Mouse (Mus musculus): Measurements from ENCODE around the gene Inka1. TPM values are rescaled to one million over a fixed set of nuclear protein-coding genes. Genes with fewer than 3 reads are reported as not detected.

Inka1 gene
- total RNA-seq, 4 experiments from 2014 or later: 1.3 to 2.5 (median 2.0) TPM

DNA sequence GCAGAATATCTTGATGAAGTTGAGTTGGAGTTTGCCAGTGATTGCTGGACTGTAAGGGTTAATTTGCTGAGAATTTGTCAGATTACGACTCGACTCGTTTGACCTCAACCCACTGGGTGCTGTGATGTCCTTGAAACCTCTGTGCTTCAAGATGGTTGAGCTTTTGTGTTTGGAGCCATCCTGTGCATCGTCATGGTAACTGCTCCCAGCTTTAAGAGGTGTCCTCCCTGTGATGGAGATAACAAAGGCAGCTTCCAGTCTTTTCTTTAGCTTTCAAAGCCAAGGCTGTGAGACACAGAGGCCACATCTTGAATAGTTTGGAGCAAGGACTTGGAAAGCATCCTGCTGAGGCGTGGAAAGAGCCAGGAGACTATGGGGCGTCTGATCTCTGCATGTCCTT, 28.5 kb downstream of the Inka1 start:
- DNase-seq (ENCODE audit: low spot score in 2 of 2): no peak

DNA sequence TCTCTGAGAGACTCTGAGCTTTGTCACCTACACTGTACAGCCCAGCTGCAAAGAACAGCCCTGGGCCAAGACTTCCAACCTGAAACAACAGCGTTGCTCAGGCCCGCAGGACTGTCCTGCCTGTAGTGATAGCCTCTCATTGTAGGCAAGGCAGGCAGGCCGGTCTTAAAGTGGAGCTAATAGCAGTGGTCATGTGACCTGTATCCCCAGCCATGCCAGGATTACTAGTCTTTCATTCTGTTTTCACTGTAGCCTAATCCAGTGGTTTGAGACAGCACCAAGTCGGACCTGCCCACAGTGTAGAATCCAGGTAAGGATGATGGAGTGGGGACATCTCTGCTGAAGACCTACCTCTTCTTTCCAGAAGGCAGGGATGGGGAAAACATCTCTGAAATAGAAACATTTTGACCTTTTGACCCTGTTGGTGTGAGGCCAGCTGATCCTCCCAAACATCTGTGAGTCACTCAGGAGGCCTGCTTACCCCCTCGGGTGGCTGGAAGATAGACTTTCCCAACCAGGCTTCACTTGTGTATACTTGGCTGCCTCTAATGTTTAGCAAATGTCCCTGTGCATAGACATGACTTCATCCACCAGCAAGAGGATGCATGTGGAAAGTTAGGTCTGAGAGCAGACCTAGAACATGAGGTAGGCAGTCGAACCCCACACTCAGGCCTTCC, 29.9 kb downstream of the Inka1 start:
- DNase-seq (ENCODE audit: low spot score in 2 of 2): peak; percentile 30 to 34

DNA sequence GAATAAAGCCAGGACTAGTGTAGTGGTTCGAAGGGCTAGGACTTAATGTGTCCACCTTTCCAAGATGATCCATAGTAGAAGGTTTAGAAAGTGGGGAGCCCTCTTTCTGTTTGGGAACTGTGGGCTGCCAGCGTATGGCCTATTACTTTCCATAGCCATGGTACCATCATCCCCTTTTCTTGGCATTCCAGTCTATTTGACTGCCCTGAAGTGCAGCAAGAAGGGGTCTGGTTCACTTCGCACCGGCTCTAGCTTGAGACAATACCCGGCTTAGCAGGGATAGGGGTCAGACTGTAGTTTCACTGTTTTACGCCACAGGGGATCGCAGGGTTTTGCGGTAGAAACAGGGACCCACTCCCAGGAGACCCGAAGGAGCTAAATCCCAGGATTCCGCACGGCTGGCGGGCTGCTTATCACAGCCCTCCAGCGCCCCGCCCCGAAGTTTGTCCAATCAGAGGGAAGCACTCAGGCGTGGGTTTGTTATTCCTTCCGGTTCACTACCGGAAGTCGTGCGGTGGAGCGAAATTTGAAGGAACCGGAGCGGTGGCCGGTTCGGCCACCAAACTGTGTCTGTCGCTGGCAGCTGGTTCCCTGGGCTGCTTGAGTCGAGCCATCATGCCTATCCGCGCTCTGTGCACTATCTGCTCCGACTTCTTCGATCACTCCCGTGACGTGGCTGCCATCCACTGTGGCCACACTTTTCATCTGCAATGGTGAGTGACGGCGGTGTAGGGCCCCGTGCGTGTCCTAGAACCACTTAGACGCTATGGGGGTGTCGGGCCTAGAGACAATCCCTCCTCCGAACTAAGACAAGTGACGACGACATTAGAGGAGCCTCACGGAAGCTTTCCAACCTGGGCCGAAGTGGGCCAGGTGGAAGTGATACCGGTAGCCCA, 35.0 kb downstream of the Inka1 start:
- peak; percentile 86 to 89 for DNase-seq (ENCODE audit: low spot score in 2 of 2)

- DNase-seq (ENCODE audit: low spot score in 2 of 2): no peak
These were observed 35.8 kb downstream of the Inka1 start, which contains the start of gene Traip for GRCm38 (mm10) chr9:107949922-107950235. Gene Traip, plus strand, starts transcription at chr9:107950136.

- DNase-seq (ENCODE audit: low spot score in 2 of 2): no peak
These were observed 36.3 kb downstream of the Inka1 start for GRCm38 (mm10) chr9:107949184-107949921.

GRCm38 (mm10) chr9:107947241-107948194, 38.2 kb downstream of the Inka1 start:
- DNase-seq (ENCODE audit: low spot score in 2 of 2): peak; percentile 21 to 48

GRCm38 (mm10) chr9:107936831-107937230, 48.8 kb downstream of the Inka1 start:
- no peak for DNase-seq (ENCODE audit: low spot score in 2 of 2)

GRCm38 (mm10) chr9:107936215-107936822, 49.4 kb downstream of the Inka1 start:
- no peak for DNase-seq (ENCODE audit: low spot score in 2 of 2)

DNA sequence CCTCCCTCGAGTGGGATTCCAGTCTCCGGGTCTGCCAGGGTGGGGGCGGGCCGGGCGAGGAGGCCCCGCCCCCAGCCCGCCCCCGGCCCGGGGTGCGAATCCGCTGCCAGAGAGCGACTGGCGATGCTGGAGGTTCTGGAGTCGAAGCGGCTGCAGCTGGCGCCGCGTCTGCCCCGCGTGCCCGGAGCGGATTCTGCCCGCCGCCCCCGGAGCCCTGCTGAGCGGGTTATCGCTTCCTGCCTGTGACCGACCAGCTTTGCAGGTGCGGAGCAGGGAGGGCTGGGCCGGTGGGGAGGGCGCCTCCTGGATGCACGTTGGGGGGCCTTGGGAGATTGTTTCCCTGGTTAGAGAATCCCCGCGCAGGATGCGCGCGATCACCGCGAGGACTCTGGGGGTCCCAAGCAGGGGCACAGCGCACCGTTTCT, 49.9 kb downstream of the Inka1 start:
- no peak for DNase-seq (ENCODE audit: low spot score in 2 of 2)

GRCm38 (mm10) chr9:107935374-107935773, 50.3 kb downstream of the Inka1 start, which contains the start of gene Camkv:
Gene Camkv, plus strand, starts transcription at chr9:107935674.
- DNase-seq (ENCODE audit: low spot score in 2 of 2): no peak

Other genes starting within 250 kb of the Inka1 start
- 10 to 100 TPM; 21.0 to 34.8 (median 26.8) TPM for gene Rbm5, start 214.9 kb downstream of the Inka1 start, total RNA-seq (2022)
- gene Rbm6, start 112.6 kb downstream of the Inka1 start, total RNA-seq (2022): 10 to 100 TPM; 17.3 to 20.0 (median 18.0) TPM
- 10 to 100 TPM; 10.8 to 14.7 (median 11.9) TPM for gene Mon1a, start 97.7 kb downstream of the Inka1 start, total RNA-seq (2022)
- gene Mst1r, start 79.0 kb downstream of the Inka1 start, total RNA-seq (2022): 1 to 10 TPM in 1 of 4 experiments, under 1 TPM in 3; 0.43 to 1.4 (median 0.82) TPM
- not detected for gene Actl11, start 57.4 kb downstream of the Inka1 start, total RNA-seq (2022)
- under 1 TPM; 0.20 to 0.46 (median 0.35) TPM for gene Camkv, start 50.2 kb downstream of the Inka1 start, total RNA-seq (2022)
- 1 to 10 TPM in 1 of 4 experiments, under 1 TPM in 3; 0.47 to 1.6 (median 0.57) TPM for gene Traip, start 35.7 kb downstream of the Inka1 start, total RNA-seq (2022)
- gene Uba7, start 10.4 kb downstream of the Inka1 start, total RNA-seq (2022): 1 to 10 TPM; 2.2 to 2.7 (median 2.5) TPM
- gene Gm20661, start 2.8 kb downstream of the Inka1 start, total RNA-seq (2022): not detected
- gene Cdhr4, start 6.6 kb upstream of the Inka1 start, total RNA-seq (2022): not detected
- gene Gm20662, start 10.5 kb upstream of the Inka1 start, total RNA-seq (2022): 1 to 10 TPM in 3 of 4 experiments, not detected in 1; 1.3 to 1.9 (median 1.3) TPM
- gene Ip6k1, start 16.6 kb upstream of the Inka1 start, total RNA-seq (2022): 10 to 100 TPM; 19.7 to 22.9 (median 21.3) TPM
- 1 to 10 TPM; 4.3 to 6.2 (median 4.8) TPM for gene Gmppb, start 63.4 kb upstream of the Inka1 start, total RNA-seq (2022)
- gene Amigo3, start 67.3 kb upstream of the Inka1 start, total RNA-seq (2022): 1 to 10 TPM in 3 of 4 experiments, under 1 TPM in 1; 0.80 to 2.2 (median 1.5) TPM
- under 1 TPM in 1 of 4 experiments, not detected in 3; 0.40 TPM for gene Mst1, start 94.6 kb upstream of the Inka1 start, total RNA-seq (2022)
- 100 to 1,000 TPM; 137 to 185 (median 161) TPM for gene Rnf123, start 97.5 kb upstream of the Inka1 start, total RNA-seq (2022)
- 10 to 100 TPM; 29.4 to 43.5 (median 33.6) TPM for gene Apeh, start 108.7 kb upstream of the Inka1 start, total RNA-seq (2022)
- under 1 TPM; 0.02 to 0.07 (median 0.04) TPM for gene Bsn, start 204.5 kb upstream of the Inka1 start, total RNA-seq (2022)

Data from gastrocnemius, adult 8-10 months (tissue).